Mouse (Mus musculus): ENCODE data around the gene B230104I21Rik. TPM values are rescaled to one million over a fixed set of nuclear protein-coding genes. Genes with fewer than 3 reads are reported as not detected.
A peak's percentile ranks its signal among the peaks of the same experiment; 100 is the strongest.

B230104I21Rik gene
- polyA plus RNA-seq (2012; rRNA removed), result not detected in 2 replicates

DNA sequence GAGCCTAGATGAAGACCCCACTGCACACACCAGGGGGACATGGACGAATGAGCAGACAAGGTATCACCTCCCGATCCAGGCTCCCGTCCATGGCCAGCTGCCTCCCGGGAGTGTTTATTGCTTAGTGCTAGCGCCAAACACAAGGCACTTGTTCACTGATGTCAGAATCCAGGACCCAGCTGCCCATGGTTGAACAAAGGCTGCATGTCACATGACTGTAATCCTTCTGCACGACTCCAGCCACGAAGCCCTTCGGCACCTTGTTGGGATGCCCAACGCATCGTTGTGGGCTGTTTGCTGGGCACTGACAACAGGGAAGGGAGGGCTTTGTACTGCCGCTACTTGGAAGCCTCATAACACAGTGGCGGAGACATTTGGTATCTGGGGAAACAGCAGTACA is at the start of gene B230104I21Rik:
TSS of gene B230104I21Rik (plus strand) at position 367 of the 400 bp plus-strand sequence.
- DNase-seq (ENCODE audit: low read depth), result peak; percentile 85
- no peak for TF ChIP-seq POLR2A (IDR thresholded peaks at IDR 0.05; ENCODE audit: borderline replicate concordance, extremely low read depth, insufficient read depth, insufficient read length, poor library complexity, severe bottlenecking)
- TF ChIP-seq CTCF (IDR thresholded peaks at IDR 0.05; ENCODE audit: borderline replicate concordance, extremely low read depth, insufficient read depth, insufficient read length), result no peak

DNA sequence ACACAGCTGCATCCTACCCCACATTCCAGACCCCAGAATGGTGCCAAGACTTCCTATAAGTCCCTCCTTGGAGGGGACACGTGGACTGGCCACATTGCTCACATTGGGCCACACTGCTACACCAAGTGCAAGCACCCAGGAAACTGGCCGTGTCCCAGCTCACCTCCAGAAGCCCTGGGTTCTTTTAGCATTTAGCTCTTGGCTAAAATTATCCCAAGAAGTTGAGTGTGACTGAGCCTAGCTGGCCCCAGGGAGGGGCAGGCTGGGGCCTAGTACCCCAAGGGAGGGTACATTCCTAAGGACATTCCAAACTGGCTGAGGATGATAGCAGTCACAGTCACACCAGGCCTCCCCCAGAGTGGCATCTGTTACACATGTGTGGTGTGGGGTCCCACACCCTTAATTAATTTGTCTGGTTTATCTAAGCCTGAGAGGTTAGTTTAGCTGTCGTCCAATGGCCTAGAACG is 42.2 kb upstream of the B230104I21Rik start:
- TF ChIP-seq CTCF (IDR thresholded peaks at IDR 0.05; ENCODE audit: borderline replicate concordance, extremely low read depth, insufficient read depth, insufficient read length) (no peak), POLR2A (IDR thresholded peaks at IDR 0.05; ENCODE audit: borderline replicate concordance, extremely low read depth, insufficient read depth, insufficient read length, poor library complexity, severe bottlenecking) (no peak)
- DNase-seq (ENCODE audit: low read depth), result no peak

DNA sequence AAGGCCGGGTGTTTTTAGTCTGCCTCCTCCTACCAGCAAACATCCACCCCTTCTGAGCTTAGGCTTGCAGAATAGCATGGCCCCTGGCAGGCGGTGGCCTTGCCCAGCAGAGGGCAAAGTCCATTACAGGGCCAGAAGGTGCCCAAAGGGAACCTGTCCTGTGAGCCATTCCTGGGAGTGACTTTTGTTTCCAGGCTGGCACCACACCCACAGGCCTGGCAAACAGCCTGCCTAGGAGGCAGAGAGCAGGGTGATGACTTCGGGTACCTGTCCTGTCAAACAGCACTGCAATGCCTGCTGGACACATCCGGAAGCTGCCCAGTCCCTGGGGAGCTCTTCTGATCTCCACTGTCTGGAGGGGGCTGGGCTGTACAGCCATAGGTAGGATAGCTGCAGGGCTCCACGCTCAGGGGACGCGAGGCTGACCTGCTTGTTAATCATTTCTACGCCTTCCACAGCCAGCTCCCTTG is 41.6 kb upstream of the B230104I21Rik start:
- no peak for TF ChIP-seq CTCF (IDR thresholded peaks at IDR 0.05; ENCODE audit: borderline replicate concordance, extremely low read depth, insufficient read depth, insufficient read length)
- no peak for TF ChIP-seq POLR2A (IDR thresholded peaks at IDR 0.05; ENCODE audit: borderline replicate concordance, extremely low read depth, insufficient read depth, insufficient read length, poor library complexity, severe bottlenecking)

DNA sequence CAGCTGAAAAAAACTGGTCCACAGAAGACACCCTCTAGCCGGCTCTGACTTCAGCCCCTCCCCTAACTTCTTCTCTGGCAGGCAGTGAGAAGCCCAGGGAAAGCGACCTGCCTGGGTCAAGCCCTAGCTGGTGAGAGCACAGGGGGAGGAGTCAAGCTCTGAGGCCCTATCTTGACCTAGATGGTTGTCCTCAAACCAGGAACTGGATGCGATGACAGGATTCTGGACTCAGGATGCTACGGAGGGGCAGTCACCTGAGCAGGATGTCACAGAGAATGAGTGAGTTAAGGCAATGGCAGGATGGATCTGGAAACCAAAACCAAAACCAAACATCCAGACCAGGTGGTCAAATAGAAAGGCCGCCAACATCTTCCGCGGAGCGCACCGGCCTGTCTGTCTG is 38.2 kb upstream of the B230104I21Rik start:
- TF ChIP-seq POLR2A (IDR thresholded peaks at IDR 0.05; ENCODE audit: borderline replicate concordance, extremely low read depth, insufficient read depth, insufficient read length, poor library complexity, severe bottlenecking) (no peak), CTCF (IDR thresholded peaks at IDR 0.05; ENCODE audit: borderline replicate concordance, extremely low read depth, insufficient read depth, insufficient read length) (no peak)

More for the DNA sequence above, 41.6 kb upstream of the B230104I21Rik start:
- no peak for DNase-seq (ENCODE audit: low read depth)

DNA sequence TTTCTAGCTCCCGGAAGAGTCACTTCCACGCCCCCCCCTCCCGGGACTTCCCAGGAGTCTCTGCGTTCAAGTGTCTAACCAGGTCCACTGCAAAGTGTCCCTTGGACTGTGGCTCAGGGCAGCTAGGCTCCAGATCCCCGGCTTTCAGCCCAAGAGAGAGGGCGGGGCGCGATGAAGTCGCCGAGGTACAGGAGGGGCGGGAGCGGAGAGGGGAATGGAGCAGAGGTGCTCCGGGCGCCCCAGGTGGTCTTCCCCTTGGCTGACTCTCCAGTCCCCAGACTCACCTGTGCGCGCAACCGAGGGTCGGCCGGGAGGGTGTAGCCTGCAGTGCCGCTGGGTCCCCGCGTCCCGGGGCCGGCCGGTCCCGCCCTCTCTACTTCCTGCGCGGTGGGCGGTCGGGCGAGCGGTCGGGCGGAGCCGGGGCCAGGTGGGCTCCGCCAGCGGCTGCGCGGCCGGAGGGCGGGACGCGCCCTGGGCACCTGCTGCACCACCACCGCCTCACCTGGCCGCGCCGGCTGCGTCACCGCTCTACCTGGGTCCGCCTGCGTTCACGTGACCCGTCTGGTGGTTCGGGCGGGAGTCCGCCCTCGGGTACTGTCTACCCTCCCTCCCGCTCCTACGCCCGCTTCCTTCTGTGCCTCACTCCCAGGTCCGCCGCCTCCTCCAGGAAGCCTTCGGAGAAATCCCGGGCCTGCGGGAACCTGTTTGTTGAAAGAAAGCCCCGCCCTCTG is 36.2 kb upstream of the B230104I21Rik start:
- TF ChIP-seq POLR2A (IDR thresholded peaks at IDR 0.05; ENCODE audit: borderline replicate concordance, extremely low read depth, insufficient read depth, insufficient read length, poor library complexity, severe bottlenecking) (no peak), CTCF (IDR thresholded peaks at IDR 0.05; ENCODE audit: borderline replicate concordance, extremely low read depth, insufficient read depth, insufficient read length) (no peak)
- DNase-seq (ENCODE audit: low read depth), result no peak

More for the DNA sequence above, 38.2 kb upstream of the B230104I21Rik start:
- DNase-seq (ENCODE audit: low read depth), result no peak

DNA sequence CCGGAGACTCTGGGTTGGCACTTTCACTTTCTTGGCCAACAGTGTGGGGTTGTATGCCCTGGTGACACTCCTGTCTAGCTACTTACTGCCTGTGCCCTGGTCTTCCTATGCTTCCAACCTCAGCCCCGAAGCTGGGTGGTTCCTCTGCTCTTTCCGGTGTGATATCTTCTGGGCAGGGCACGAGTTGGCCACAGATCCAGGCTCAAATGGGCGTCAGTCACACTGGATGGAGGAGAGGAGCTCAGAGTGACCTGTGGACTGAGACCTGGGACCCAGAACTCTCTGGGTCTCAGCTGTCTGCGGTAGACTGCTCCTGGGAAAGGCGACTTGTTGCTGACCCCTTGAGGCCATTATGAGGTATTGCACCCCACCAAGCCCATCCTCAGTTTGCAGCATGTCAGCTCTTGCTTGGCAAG is 34.5 kb upstream of the B230104I21Rik start, which contains the start of gene Arhgef16:
TSS of gene Arhgef16 (minus strand) at position 211 of the 416 bp plus-strand sequence.
- peak; percentile 95 for TF ChIP-seq CTCF (IDR thresholded peaks at IDR 0.05; ENCODE audit: borderline replicate concordance, extremely low read depth, insufficient read depth, insufficient read length)
- no peak for TF ChIP-seq POLR2A (IDR thresholded peaks at IDR 0.05; ENCODE audit: borderline replicate concordance, extremely low read depth, insufficient read depth, insufficient read length, poor library complexity, severe bottlenecking)
- peak; percentile 74 for DNase-seq (ENCODE audit: low read depth)

DNA sequence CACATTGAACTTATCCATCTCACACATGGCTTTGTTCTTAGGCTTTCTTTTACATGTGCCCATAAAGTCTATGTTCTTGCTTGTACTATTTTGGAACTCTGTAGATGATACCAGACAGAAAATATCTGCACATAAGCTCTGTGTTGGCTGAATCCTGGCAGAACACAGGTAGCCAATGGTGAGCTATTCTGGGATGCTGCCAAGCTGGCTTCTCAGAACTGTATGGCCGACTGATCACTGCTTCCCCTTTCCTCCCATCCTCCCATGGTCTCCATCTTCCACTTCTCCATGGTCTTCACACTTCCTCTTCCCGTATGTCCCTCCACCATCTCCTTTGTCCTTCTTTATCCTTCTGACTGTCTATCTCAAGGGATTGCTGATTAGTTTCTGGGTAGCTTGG is 26.8 kb upstream of the B230104I21Rik start:
- DNase-seq (ENCODE audit: low read depth), result no peak
- TF ChIP-seq POLR2A (IDR thresholded peaks at IDR 0.05; ENCODE audit: borderline replicate concordance, extremely low read depth, insufficient read depth, insufficient read length, poor library complexity, severe bottlenecking), result no peak
- TF ChIP-seq CTCF (IDR thresholded peaks at IDR 0.05; ENCODE audit: borderline replicate concordance, extremely low read depth, insufficient read depth, insufficient read length), result no peak

DNA sequence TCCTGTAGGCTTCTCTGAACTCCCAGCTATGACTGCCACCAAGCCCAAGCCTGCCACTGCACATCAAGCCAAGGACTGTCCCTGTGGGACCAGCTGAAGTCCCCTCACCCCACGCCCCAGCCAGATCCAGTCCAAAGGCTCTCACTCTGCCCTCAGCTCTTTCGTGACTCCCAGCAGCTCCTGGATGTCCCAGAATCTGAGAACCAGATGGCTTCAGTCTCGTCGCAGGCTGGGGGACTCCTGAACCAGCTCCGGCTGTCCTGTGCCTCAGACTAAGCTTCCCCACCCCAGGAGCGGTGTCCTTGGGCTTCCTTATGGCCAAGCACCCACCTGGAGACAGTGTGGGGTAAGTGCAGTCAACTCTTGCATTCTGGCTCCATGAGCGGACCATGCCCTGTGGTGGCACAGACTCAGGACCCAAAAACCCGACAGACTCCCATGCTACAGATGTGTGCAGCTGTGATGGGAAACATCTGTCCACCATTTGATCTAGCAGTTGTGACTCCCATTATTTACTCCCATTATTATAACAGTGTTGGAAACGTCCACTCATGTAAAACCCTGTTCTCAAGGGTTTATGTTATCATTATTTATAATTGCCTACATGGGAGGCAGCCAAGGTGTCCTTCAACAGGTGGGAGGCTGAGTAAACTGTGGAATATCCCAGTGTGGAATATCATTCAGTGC is 25.2 kb upstream of the B230104I21Rik start:
- no peak for DNase-seq (ENCODE audit: low read depth)

DNA sequence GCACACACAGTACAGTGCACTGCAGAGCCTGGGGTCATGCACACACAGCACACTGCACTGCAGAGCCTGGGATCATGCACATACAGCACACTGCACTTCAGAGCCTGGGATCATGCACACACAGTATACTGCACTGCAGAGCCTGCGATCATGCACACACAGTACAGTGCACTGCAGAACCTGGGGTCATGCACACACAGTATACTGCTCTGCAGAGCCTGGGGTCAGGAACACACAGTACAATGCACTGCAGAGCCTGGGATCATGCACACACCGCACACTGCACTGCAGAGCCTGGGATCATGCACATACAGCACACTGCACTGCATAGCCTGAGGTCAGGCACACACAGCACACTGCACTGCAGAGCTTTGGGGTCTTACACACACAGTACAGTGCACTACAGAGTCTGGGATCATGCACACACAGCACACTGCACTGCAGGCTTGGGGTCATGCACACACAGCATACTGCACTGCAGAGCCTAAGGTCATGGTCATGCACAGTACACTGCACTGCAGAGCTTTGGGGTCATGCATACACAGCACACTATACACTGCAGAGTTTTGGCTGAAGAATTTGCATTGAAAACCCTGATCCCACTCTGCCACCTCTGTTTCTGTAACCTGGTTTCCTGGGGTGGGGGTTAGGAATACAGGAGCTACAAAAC is 23.6 kb upstream of the B230104I21Rik start:
- DNase-seq (ENCODE audit: low read depth), result no peak
- TF ChIP-seq POLR2A (IDR thresholded peaks at IDR 0.05; ENCODE audit: borderline replicate concordance, extremely low read depth, insufficient read depth, insufficient read length, poor library complexity, severe bottlenecking) (no peak), CTCF (IDR thresholded peaks at IDR 0.05; ENCODE audit: borderline replicate concordance, extremely low read depth, insufficient read depth, insufficient read length) (no peak)

More for the DNA sequence above, 25.2 kb upstream of the B230104I21Rik start:
- TF ChIP-seq POLR2A (IDR thresholded peaks at IDR 0.05; ENCODE audit: borderline replicate concordance, extremely low read depth, insufficient read depth, insufficient read length, poor library complexity, severe bottlenecking) (no peak), CTCF (IDR thresholded peaks at IDR 0.05; ENCODE audit: borderline replicate concordance, extremely low read depth, insufficient read depth, insufficient read length) (no peak)

DNA sequence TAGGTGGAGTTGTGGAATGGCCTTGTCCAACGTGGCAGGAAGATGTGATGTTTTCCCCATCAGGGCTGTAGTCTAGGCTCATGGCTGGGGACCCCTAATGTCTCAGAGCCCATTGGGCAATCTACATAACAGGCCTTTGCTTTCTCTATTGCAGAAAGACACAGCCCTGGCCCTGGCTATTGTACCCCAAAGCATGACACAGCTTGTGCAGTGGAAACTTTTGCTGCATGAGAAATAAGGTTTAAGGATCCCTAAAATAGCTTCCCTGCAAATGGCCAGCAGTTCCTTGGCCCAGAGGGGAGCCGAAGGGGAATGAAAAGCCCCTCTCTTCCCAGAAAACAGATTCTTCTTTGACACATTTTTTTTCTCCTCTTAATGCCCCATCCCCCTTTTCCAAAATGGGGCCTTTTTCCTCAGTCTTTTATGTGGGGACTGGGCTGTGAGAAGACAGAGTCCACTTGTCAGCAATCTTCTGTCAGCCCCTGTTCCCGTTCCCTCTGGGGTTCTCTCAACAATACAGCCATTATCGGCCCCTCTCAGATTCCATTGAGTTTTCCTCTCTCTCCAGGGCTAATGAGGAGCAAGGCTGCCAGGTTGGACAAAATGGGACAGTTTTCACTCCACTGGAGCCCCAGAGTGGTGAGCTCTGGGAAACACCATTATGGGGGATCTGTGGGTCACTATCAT is 22.8 kb upstream of the B230104I21Rik start:
- TF ChIP-seq CTCF (IDR thresholded peaks at IDR 0.05; ENCODE audit: borderline replicate concordance, extremely low read depth, insufficient read depth, insufficient read length) (no peak), POLR2A (IDR thresholded peaks at IDR 0.05; ENCODE audit: borderline replicate concordance, extremely low read depth, insufficient read depth, insufficient read length, poor library complexity, severe bottlenecking) (no peak)
- DNase-seq (ENCODE audit: low read depth), result peak; percentile 90
